Mouse (Mus musculus) urinary bladder, postnatal 10 days (tissue): ENCODE data around the gene Cd47.

Experiments
- DNase-seq: peaks from one replicate; pipeline ENCODE4 v3.0.0; 2022; ENCODE audit warnings: low spot score

Cd47 gene

GRCm38 (mm10) chr16:49951925-49952523 lies 151.7 kb downstream of the Cd47 start:
- no peak for DNase-seq

- DNase-seq: no peak
Observed at GRCm38 (mm10) chr16:49953817-49954216, 153.5 kb downstream of the Cd47 start.

GRCm38 (mm10) chr16:49954909-49955308 lies 154.6 kb downstream of the Cd47 start:
- DNase-seq: no peak

- DNase-seq: no peak
Observed at GRCm38 (mm10) chr16:49955325-49955724, 155.0 kb downstream of the Cd47 start.

- no peak for DNase-seq
Observed at GRCm38 (mm10) chr16:49955952-49956351, 155.6 kb downstream of the Cd47 start.

GRCm38 (mm10) chr16:49956531-49957302 lies 156.4 kb downstream of the Cd47 start:
- DNase-seq: no peak

- DNase-seq: no peak
Observed at GRCm38 (mm10) chr16:49958900-49959436, 158.6 kb downstream of the Cd47 start.

GRCm38 (mm10) chr16:49962305-49962704 lies 162.0 kb downstream of the Cd47 start:
- DNase-seq: no peak

GRCm38 (mm10) chr16:49964321-49964986 lies 164.1 kb downstream of the Cd47 start:
- DNase-seq: no peak
